Mouse (Mus musculus) CH12.LX (cell line): ENCODE results near the gene Ipo7. TPM values are rescaled to one million over a fixed set of nuclear protein-coding genes. Genes with fewer than 3 reads are reported as not detected.

Source experiments
- DNase-seq: peaks from one replicate; pipeline ENCODE4 v3.0.0-alpha.2; 2013; ENCODE audit errors: extremely low read depth
- H3K27ac ChIP-seq: 2 replicates; pipeline ENCODE4 v1.5.1; 2012; ENCODE audit warnings: low read depth, mild to moderate bottlenecking, control low read depth, moderate library complexity; ENCODE audit not compliant: insufficient read depth
- H3K27me3 ChIP-seq: replicated peaks from 2 replicates; pipeline ENCODE3; 2012; ENCODE audit warnings: inconsistent platforms
- H3K36me3 ChIP-seq, 2 experiments: replicated peaks in 1 of 2; 2 replicates each; pipeline versions ENCODE3 to v1.6.1; 2012; ENCODE audit warnings: inconsistent platforms in 1 of 2, low read length in 1 of 2, mild to moderate bottlenecking in 1 of 2, mixed read lengths in 1 of 2, moderate library complexity in 1 of 2; ENCODE audit not compliant: control insufficient read depth in 1 of 2, insufficient read depth in 1 of 2
- H3K4me1 ChIP-seq, 2 experiments: 2 replicates each; pipeline ENCODE4 v1.6.1; 2012; ENCODE audit warnings: inconsistent platforms in 1 of 2, moderate library complexity in 1 of 2; ENCODE audit not compliant: insufficient read depth in 2 of 2, control insufficient read depth in 1 of 2
- H3K4me2 ChIP-seq: 2 replicates; pipeline ENCODE4 v1.6.1; 2012; ENCODE audit warnings: low read depth, mild to moderate bottlenecking, control low read depth; ENCODE audit not compliant: poor library complexity, insufficient read depth, severe bottlenecking
- H3K4me3 ChIP-seq, 3 experiments: fragments of 150-350 bp in 1 of 3; sonication (generic) in 1 of 3; replicated peaks in 1 of 3; 2 replicates each; pipeline versions ENCODE3 to v1.5.1; 2011 to 2012; ENCODE audit warnings: low read depth in 2 of 3, low read length in 2 of 3, mild to moderate bottlenecking in 2 of 3, moderate library complexity in 2 of 3, control low read depth in 1 of 3, improper control_type of control experiment in 1 of 3, inconsistent platforms in 1 of 3, mixed read lengths in 1 of 3; ENCODE audit not compliant: poor library complexity in 1 of 3
- H3K79me2 ChIP-seq: replicated peaks from 2 replicates; pipeline ENCODE4 v1.6.1; 2012; ENCODE audit warnings: mild to moderate bottlenecking, moderate library complexity; ENCODE audit not compliant: control insufficient read depth, poor library complexity, insufficient read depth, severe bottlenecking; ENCODE audit errors: extremely low read depth
- H3K9ac ChIP-seq: 2 replicates; pipeline ENCODE4 v1.6.1; 2012; ENCODE audit warnings: low read depth, mild to moderate bottlenecking, control low read depth, moderate library complexity; ENCODE audit not compliant: insufficient read depth
- H3K9me3 ChIP-seq: replicated peaks from 2 replicates; pipeline ENCODE3; 2012; ENCODE audit warnings: low read length, inconsistent platforms, mixed read lengths
- BHLHE40 ChIP-seq: IDR thresholded peaks from 2 replicates; pipeline ENCODE4 v1.6.1; 2011; ENCODE audit warnings: mild to moderate bottlenecking, low read depth, low read length, improper control_type of control experiment
- CHD1 ChIP-seq: IDR thresholded peaks from 2 replicates; pipeline ENCODE4 v1.6.1; 2012; ENCODE audit warnings: low read depth, low read length, improper control_type of control experiment, inconsistent platforms
- CHD2 ChIP-seq: IDR thresholded peaks from 2 replicates; pipeline ENCODE4 v1.6.1; 2011; ENCODE audit warnings: low read length, improper control_type of control experiment
- CTCF ChIP-seq, 2 experiments: IDR thresholded peaks in 1 of 2; conservative IDR thresholded peaks in 1 of 2; 2 replicates each; pipeline ENCODE4 v1.5.1; 2011 to 2012; ENCODE audit warnings: low read depth in 2 of 2, low read length in 2 of 2, improper control_type of control experiment in 1 of 2, inconsistent platforms in 1 of 2, mild to moderate bottlenecking in 1 of 2, moderate library complexity in 1 of 2
- EP300 ChIP-seq: IDR thresholded peaks from 2 replicates; pipeline ENCODE4 v1.6.1; 2011; ENCODE audit warnings: low read length, improper control_type of control experiment
- ETS1 ChIP-seq: conservative IDR thresholded peaks from 2 replicates; pipeline ENCODE4 v1.6.1; 2012; ENCODE audit warnings: low read depth, mild to moderate bottlenecking, inconsistent platforms, low read length, improper control_type of control experiment, moderate library complexity
- GABPA ChIP-seq: IDR thresholded peaks from 2 replicates; pipeline ENCODE4 v1.6.1; 2012; ENCODE audit warnings: low read depth, low read length, improper control_type of control experiment, inconsistent platforms; ENCODE audit not compliant: insufficient replicate concordance
- HCFC1 ChIP-seq: IDR thresholded peaks from 2 replicates; pipeline ENCODE4 v1.6.1; 2012; ENCODE audit warnings: low read depth, mild to moderate bottlenecking, inconsistent platforms, low read length, improper control_type of control experiment
- IRF4 ChIP-seq: IDR thresholded peaks from 2 replicates; pipeline ENCODE4 v1.6.1; 2014; ENCODE audit warnings: low read depth, mild to moderate bottlenecking, inconsistent platforms, low read length, improper control_type of control experiment
- JUN ChIP-seq: IDR thresholded peaks from 2 replicates; pipeline ENCODE4 v1.6.1; 2011; ENCODE audit warnings: low read depth, mild to moderate bottlenecking, low read length, improper control_type of control experiment, moderate library complexity; ENCODE audit not compliant: insufficient read depth
- MAFK ChIP-seq: IDR thresholded peaks from 2 replicates; pipeline ENCODE4 v1.6.1; 2011; ENCODE audit warnings: low read length, improper control_type of control experiment; ENCODE audit not compliant: insufficient replicate concordance
- MAX ChIP-seq: IDR thresholded peaks from 2 replicates; pipeline ENCODE4 v1.6.1; 2011; ENCODE audit warnings: low read length, improper control_type of control experiment
- MEF2A ChIP-seq: IDR thresholded peaks from 2 replicates; pipeline ENCODE4 v1.6.1; 2014; ENCODE audit warnings: low read depth, mild to moderate bottlenecking, inconsistent platforms, low read length, improper control_type of control experiment, borderline replicate concordance
- MYC ChIP-seq: IDR thresholded peaks from 2 replicates; pipeline ENCODE4 v1.6.1; 2011; ENCODE audit warnings: low read depth, mild to moderate bottlenecking, improper control_type of control experiment, low read length
- NELFE ChIP-seq: IDR thresholded peaks from 2 replicates; pipeline ENCODE4 v1.6.1; 2011; ENCODE audit warnings: low read depth, low read length, improper control_type of control experiment
- NRF1 ChIP-seq: IDR thresholded peaks from 2 replicates; pipeline ENCODE4 v1.6.1; 2014; ENCODE audit warnings: low read depth, mild to moderate bottlenecking, inconsistent platforms, low read length, improper control_type of control experiment, moderate library complexity
- POLR2A ChIP-seq: IDR thresholded peaks from 2 replicates; pipeline ENCODE4 v1.6.1; 2011; ENCODE audit warnings: low read depth, mild to moderate bottlenecking, improper control_type of control experiment, low read length
- POLR2AphosphoS2 ChIP-seq: IDR thresholded peaks from 2 replicates; pipeline ENCODE4 v1.6.1; 2011; ENCODE audit warnings: low read depth, low read length, improper control_type of control experiment
- RAD21 ChIP-seq: IDR thresholded peaks from 2 replicates; pipeline ENCODE4 v1.6.1; 2011; ENCODE audit warnings: low read depth, mild to moderate bottlenecking, low read length, improper control_type of control experiment, moderate library complexity
- RCOR1 ChIP-seq: conservative IDR thresholded peaks from 2 replicates; pipeline ENCODE4 v1.6.1; 2012; ENCODE audit warnings: low read depth, mild to moderate bottlenecking, inconsistent platforms, low read length, improper control_type of control experiment
- TCF12 ChIP-seq: IDR thresholded peaks from 2 replicates; pipeline ENCODE4 v1.6.1; 2014; ENCODE audit warnings: low read depth, mild to moderate bottlenecking, inconsistent platforms, low read length, improper control_type of control experiment
- UBTF ChIP-seq: IDR thresholded peaks from 2 replicates; pipeline ENCODE4 v1.6.1; 2012; ENCODE audit warnings: low read depth, mild to moderate bottlenecking, inconsistent platforms, low read length, improper control_type of control experiment, moderate library complexity
- USF1 ChIP-seq: IDR thresholded peaks from 2 replicates; pipeline ENCODE4 v1.6.1; 2014; ENCODE audit warnings: low read depth, mild to moderate bottlenecking, inconsistent platforms, low read length, improper control_type of control experiment
- USF2 ChIP-seq: conservative IDR thresholded peaks from 2 replicates; pipeline ENCODE4 v1.6.1; 2011; ENCODE audit warnings: low read depth, low read length, improper control_type of control experiment
- ZC3H11A ChIP-seq: IDR thresholded peaks from 2 replicates; pipeline ENCODE4 v1.6.1; 2012; ENCODE audit warnings: low read depth, mild to moderate bottlenecking, inconsistent platforms, low read length, improper control_type of control experiment
- ZMIZ1 ChIP-seq: IDR thresholded peaks from 2 replicates; pipeline ENCODE4 v1.6.1; 2012; ENCODE audit warnings: low read depth, mild to moderate bottlenecking, inconsistent platforms, low read length, improper control_type of control experiment
- ZNF384 ChIP-seq: IDR thresholded peaks from 2 replicates; pipeline ENCODE4 v1.6.1; 2012; ENCODE audit warnings: low read depth, low read length, improper control_type of control experiment, inconsistent platforms
- dilution Hi-C: fragments of 300-500 bp; cut with MboI; formaldehyde crosslinking; loops from 2 replicates; pipeline ENCODE4 v1.14.3; 2020; ENCODE audit warnings: low sequenced_read_pairs; ENCODE audit not compliant: extremely low pct_unique_long_range_greater_than_20kb, extremely low pct_ligation_motif_present
- in situ Hi-C: fragments of 300-500 bp; cut with MboI; formaldehyde crosslinking; loops from 3 replicates; pipeline ENCODE4 v1.14.3; 2019; ENCODE audit warnings: low sequenced_read_pairs, low pct_ligation_motif_present, low pct_unique_long_range_greater_than_20kb, mixed read lengths
- polyA plus RNA-seq: library from polyadenylated mRNA; unstranded; fragments of >175 nt; gene quantifications from 2 replicates; pipeline ENCODE4 v1.2.1, GENCODE M21; 2012; ENCODE audit warnings: low read depth; ENCODE audit not compliant: insufficient read length
- total RNA-seq, 2 experiments: library from RNA; depleted of rRNA; stranded (reverse); fragments of 300-350 nt in 1 of 2; fragments of >200 nt in 1 of 2; gene quantifications; 2 replicates each; pipeline ENCODE4 v1.2.3; 2012 to 2014

Gene Ipo7
- total and polyA plus RNA-seq, 3 experiments = 126 to 183 (median 181) TPM

GRCm38 (mm10) chr7:110069070-110069469, 51.0 kb downstream of the Ipo7 start:
- dilution Hi-C loops = no loop called here
- no peak for TF ChIP-seq UBTF
- TF ChIP-seq POLR2A = no peak
- TF ChIP-seq ZNF384 = no peak
- TF ChIP-seq MAFK = no peak
- TF ChIP-seq NELFE = no peak
- no peak for TF ChIP-seq NRF1
- no peak for TF ChIP-seq GABPA
- TF ChIP-seq RCOR1 = no peak
- TF ChIP-seq HCFC1 = no peak
- TF ChIP-seq MEF2A = no peak
- TF ChIP-seq IRF4 = no peak
- TF ChIP-seq, all 38 proteins: peak for 0
- peaks cover 39 to 71% of the 10 kb centered on the region in 2 experiments for H3K36me3 ChIP-seq

DNA sequence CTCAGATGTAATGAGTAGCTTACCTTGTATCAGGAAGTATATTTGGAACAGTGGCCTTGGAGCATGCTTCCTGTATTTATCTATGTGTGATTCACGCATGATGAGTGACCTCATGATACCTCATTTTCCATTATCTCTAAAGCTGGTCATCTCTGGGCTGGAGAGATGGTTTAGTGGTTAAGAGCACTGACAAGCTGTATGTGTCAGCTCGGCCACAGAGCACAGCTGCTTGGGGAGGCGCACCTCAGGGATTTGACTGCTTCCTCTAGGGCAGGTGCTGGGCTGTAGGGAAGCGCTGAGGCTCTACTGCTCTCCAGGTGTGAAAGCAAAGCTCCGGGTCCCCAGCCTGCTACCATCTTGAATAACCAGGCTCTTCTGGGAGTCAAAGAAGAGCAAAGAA, 60.1 kb downstream of the Ipo7 start:
- H3K27me3 ChIP-seq = no peaks in the 10 kb centered on the region
- H3K9ac ChIP-seq = no peak overlapping the region
- H3K79me2 ChIP-seq = no peaks in the 10 kb centered on the region
- TF ChIP-seq USF2 (no peak), UBTF (no peak), CHD1 (no peak), MEF2A (no peak), GABPA (no peak), BHLHE40 (peak; percentile 69), ZNF384 (no peak), CTCF (conservative IDR thresholded peaks at IDR 0.05 in 1 of 2, IDR thresholded peaks at IDR 0.05 in 1 of 2; ENCODE audit: low read depth in 2 of 2, low read length in 2 of 2) (no peak), TCF12 (peak; percentile 74; the same call in 1 of the 2 replicates), JUN (no peak), NRF1 (no peak), CHD2 (no peak), RCOR1 (no peak), ZMIZ1 (no peak), HCFC1 (no peak), POLR2AphosphoS2 (no peak), USF1 (no peak), ZC3H11A (no peak), ETS1 (peak; percentile 79), IRF4 (peak; percentile 22; the same call in 1 of the 2 replicates), POLR2A (no peak), EP300 (peak; percentile 18; the same call in 1 of the 2 replicates), MAX (no peak), RAD21 (no peak), MYC (no peak)
- dilution Hi-C loops (no loop called here), in situ Hi-C loops (no loop called here)
- DNase-seq = peak; percentile 58
- no peak overlapping the region for H3K4me3 ChIP-seq
- peak overlapping the region; percentile 31; the same call in 1 of the 2 replicates for H3K27ac ChIP-seq
- H3K4me2 ChIP-seq = no peak overlapping the region
- peaks cover 5 to 13% of the 10 kb centered on the region in 2 experiments; a peak in 3 of 4 replicates for H3K4me1 ChIP-seq
- peaks cover 50 to 90% of the 10 kb centered on the region in 2 experiments for H3K36me3 ChIP-seq
- H3K9me3 ChIP-seq = no peaks in the 10 kb centered on the region

More at GRCm38 (mm10) chr7:110069070-110069469, 51.0 kb downstream of the Ipo7 start:
- Histone ChIP-seq H3K9ac (no peak overlapping the region), H3K4me3 (no peak overlapping the region), H3K9me3 (no peaks in the 10 kb centered on the region), H3K4me1 (peaks cover 0 to 8% of the 10 kb centered on the region in 2 experiments; a peak in 1 of 4 replicates), H3K27me3 (no peaks in the 10 kb centered on the region), H3K4me2 (no peak overlapping the region), H3K27ac (no peak overlapping the region), H3K79me2 (peaks cover 2% of the 10 kb centered on the region)
- DNase-seq = no peak
- in situ Hi-C loops = no loop called here
